Mouse (Mus musculus) embryonic facial prominence, embryonic 15.5 days (tissue): Measurements from ENCODE around the gene Myt1. TPM values are rescaled to one million over a fixed set of nuclear protein-coding genes. Genes with fewer than 3 reads are reported as not detected.

ENCODE experiments used
- ATAC-seq: fragments of 200-750 bp; cut with Nextera tagmentation; 2 replicates; pipeline ENCODE4 v1.8.0; 2017; ENCODE audit warnings: low read depth, moderate TSS enrichment; ENCODE audit not compliant: insufficient number of reproducible peaks, low FRiP score, low TSS enrichment
- H3K27ac ChIP-seq: fragments of 300-500 bp; sonication (generic); replicated peaks from 2 replicates; pipeline ENCODE4 v1.5.1; 2015; ENCODE audit warnings: mild to moderate bottlenecking, inconsistent platforms
- H3K27me3 ChIP-seq: fragments of 300-500 bp; sonication (generic); 2 replicates; pipeline ENCODE4 v1.6.1; 2015; ENCODE audit warnings: inconsistent platforms
- H3K36me3 ChIP-seq: fragments of 300-500 bp; sonication (generic); 2 replicates; pipeline ENCODE4 v1.6.1; 2015; ENCODE audit warnings: mild to moderate bottlenecking, inconsistent platforms
- H3K4me1 ChIP-seq: fragments of 300-500 bp; sonication (generic); 2 replicates; pipeline ENCODE4 v1.6.1; 2015; ENCODE audit warnings: inconsistent platforms
- H3K4me2 ChIP-seq: fragments of 300-500 bp; sonication (generic); replicated peaks from 2 replicates; pipeline ENCODE4 v1.6.1; 2015; ENCODE audit warnings: mild to moderate bottlenecking, inconsistent platforms
- H3K4me3 ChIP-seq: fragments of 300-500 bp; sonication (generic); replicated peaks from 2 replicates; pipeline ENCODE4 v1.5.1; 2015; ENCODE audit warnings: mild to moderate bottlenecking, inconsistent platforms
- H3K9ac ChIP-seq: fragments of 300-500 bp; sonication (generic); 2 replicates; pipeline ENCODE4 v1.6.1; 2015; ENCODE audit warnings: inconsistent platforms
- H3K9me3 ChIP-seq: fragments of 300-500 bp; sonication (generic); replicated peaks from 2 replicates; pipeline ENCODE4 v1.6.1; 2016; ENCODE audit warnings: inconsistent platforms
- WGBS: fragments of 180-500 bp; shearing (Covaris S2); methylation state at CpG from one replicate; pipeline ENCODE4 v1.1.7; 2015; 5-methylcytosine and 5-hydroxymethylcytosine counted together
- polyA plus RNA-seq: library from polyadenylated mRNA; unstranded; fragments of >200 nt; fragmentation: Nextera tagmentation; extraction: Ambion mirVana; gene quantifications from 2 replicates; pipeline ENCODE4 v1.2.1, GENCODE M21; 2015

The Myt1 gene
- polyA plus RNA-seq, result 0.58 and 0.92 TPM in 2 replicates

- 29% methylated on average over 8 of the region's 8 CpGs for WGBS
- Histone ChIP-seq H3K27ac (no peak within 1 kb of the TSS), H3K9ac (no peak within 1 kb of the TSS), H3K36me3 (no peaks in the 10 kb centered on the region), H3K4me2 (no peak within 1 kb of the TSS), H3K27me3 (0 out of 2 replicates have a peak, but pooled peaks cover 3% of the 10 kb centered on the region), H3K4me3 (no peak within 1 kb of the TSS), H3K4me1 (peaks cover 10% of the 10 kb centered on the region), H3K9me3 (no peaks in the 10 kb centered on the region)
- no peak; the same call in 1 of the 2 replicates for ATAC-seq
Measured at GRCm38 (mm10) chr2:181763006-181763830, at the start of gene Myt1. Gene Myt1 (plus strand): TSS chr2:181763332.

GRCm38 (mm10) chr2:181713749-181714148 is 49.4 kb upstream of the Myt1 start:
- ATAC-seq, result no peak
- H3K27ac ChIP-seq, result no peak overlapping the region
- H3K36me3 ChIP-seq, result no peaks in the 10 kb centered on the region
- 0 out of 2 replicates have a peak, but pooled peaks cover 3% of the 10 kb centered on the region for H3K4me1 ChIP-seq
- no peaks in the 10 kb centered on the region for H3K27me3 ChIP-seq
- no peak overlapping the region for H3K4me2 ChIP-seq
- no peak overlapping the region for H3K9ac ChIP-seq
- no peak overlapping the region for H3K4me3 ChIP-seq
- no peaks in the 10 kb centered on the region for H3K9me3 ChIP-seq
- WGBS, result 79% methylated on average over 1 of the region's 1 CpGs

DNA sequence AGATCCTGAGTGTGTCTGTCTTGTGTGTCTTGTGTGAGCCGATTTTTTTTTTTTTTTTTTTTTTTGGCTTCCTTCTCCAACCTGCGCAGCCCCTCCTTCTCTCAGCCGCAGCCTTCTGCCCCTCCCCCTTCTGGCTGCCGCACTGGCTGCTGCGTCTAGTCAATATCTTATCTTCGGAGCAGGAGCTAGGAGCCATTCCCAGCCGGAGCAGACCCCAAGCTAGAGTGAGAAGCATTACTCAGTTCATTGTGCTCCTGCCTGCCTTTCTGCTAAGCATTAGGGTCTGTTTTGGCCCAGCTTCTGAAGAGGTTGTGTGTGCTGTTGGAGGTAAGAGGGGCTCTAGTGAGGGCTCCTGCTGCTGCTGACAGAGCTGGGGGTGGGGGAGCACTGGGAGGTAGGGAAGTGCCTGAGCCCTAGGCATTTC is 48.2 kb upstream of the Myt1 start, which contains the start of gene Oprl1:
Gene Oprl1 (plus strand): TSS at position 114 of the 424 bp plus-strand sequence.
- no peaks in the 10 kb centered on the region for H3K36me3 ChIP-seq
- H3K27me3 ChIP-seq, result no peaks in the 10 kb centered on the region
- H3K27ac ChIP-seq, result no peak within 1 kb of the TSS
- ATAC-seq, result no peak
- WGBS, result 4% methylated on average over 7 of the region's 7 CpGs
- H3K4me1 ChIP-seq, result 0 out of 2 replicates have a peak, but pooled peaks cover 3% of the 10 kb centered on the region
- H3K9ac ChIP-seq, result no peak within 1 kb of the TSS
- H3K4me3 ChIP-seq, result no peak within 1 kb of the TSS
- peak within 1 kb of the TSS; percentile 29; the same call in 1 of the 2 replicates for H3K4me2 ChIP-seq
- no peaks in the 10 kb centered on the region for H3K9me3 ChIP-seq

DNA sequence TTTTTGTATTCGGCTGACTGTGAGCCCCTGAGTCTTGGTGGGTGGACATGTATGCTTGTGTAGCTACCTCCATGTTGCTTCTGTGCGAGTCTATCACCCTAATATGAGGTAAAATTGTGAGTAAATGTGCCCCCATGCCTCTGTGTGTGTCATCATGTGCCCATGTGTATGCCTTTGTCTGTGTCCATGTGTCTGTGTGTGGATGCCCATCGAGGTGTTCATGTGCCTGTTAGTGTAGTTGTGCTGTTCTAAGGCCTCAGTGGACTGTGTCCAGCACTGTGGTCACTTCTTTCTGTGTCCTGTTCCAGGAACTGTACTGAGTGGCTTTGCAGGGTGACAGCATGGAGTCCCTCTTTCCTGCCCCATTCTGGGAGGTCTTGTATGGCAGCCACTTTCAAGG is 47.8 kb upstream of the Myt1 start:
- Histone ChIP-seq H3K27ac (no peak overlapping the region), H3K27me3 (no peaks in the 10 kb centered on the region), H3K4me2 (no peak overlapping the region), H3K9ac (no peak overlapping the region), H3K4me3 (no peak overlapping the region), H3K4me1 (0 out of 2 replicates have a peak, but pooled peaks cover 3% of the 10 kb centered on the region), H3K36me3 (no peaks in the 10 kb centered on the region), H3K9me3 (no peaks in the 10 kb centered on the region)
- ATAC-seq, result no peak; the same call in 1 of the 2 replicates
- 62% methylated on average over 3 of the region's 3 CpGs for WGBS

- no peaks in the 10 kb centered on the region for H3K36me3 ChIP-seq
- no peak overlapping the region for H3K4me2 ChIP-seq
- H3K27me3 ChIP-seq, result no peaks in the 10 kb centered on the region
- H3K4me1 ChIP-seq, result 0 out of 2 replicates have a peak, but pooled peaks cover 3% of the 10 kb centered on the region
- WGBS, result 41% methylated on average over 3 of the region's 3 CpGs
- H3K4me3 ChIP-seq, result no peak overlapping the region
- H3K9me3 ChIP-seq, result no peaks in the 10 kb centered on the region
- no peak for ATAC-seq
- no peak overlapping the region for H3K27ac ChIP-seq
- no peak overlapping the region for H3K9ac ChIP-seq
Measured at GRCm38 (mm10) chr2:181716991-181717390, 46.1 kb upstream of the Myt1 start.

- Histone ChIP-seq H3K27me3 (no peaks in the 10 kb centered on the region), H3K9ac (no peak overlapping the region), H3K9me3 (no peaks in the 10 kb centered on the region), H3K4me1 (0 out of 2 replicates have a peak, but pooled peaks cover under 1% of the 10 kb centered on the region), H3K27ac (no peak overlapping the region), H3K4me2 (no peak overlapping the region), H3K4me3 (no peak overlapping the region), H3K36me3 (no peaks in the 10 kb centered on the region)
- 30% methylated on average over 3 of the region's 3 CpGs for WGBS
- no peak for ATAC-seq
Measured at GRCm38 (mm10) chr2:181720061-181720460, 43.1 kb upstream of the Myt1 start.

GRCm38 (mm10) chr2:181721200-181721599 is 41.9 kb upstream of the Myt1 start:
- Histone ChIP-seq H3K4me2 (no peak overlapping the region), H3K9ac (no peak overlapping the region), H3K27ac (no peak overlapping the region), H3K36me3 (no peaks in the 10 kb centered on the region), H3K27me3 (no peaks in the 10 kb centered on the region), H3K4me1 (no peaks in the 10 kb centered on the region), H3K4me3 (no peak overlapping the region), H3K9me3 (no peaks in the 10 kb centered on the region)
- no peak for ATAC-seq

- Histone ChIP-seq H3K27me3 (no peaks in the 10 kb centered on the region), H3K4me3 (no peak overlapping the region), H3K9ac (no peak overlapping the region), H3K9me3 (no peaks in the 10 kb centered on the region), H3K27ac (no peak overlapping the region), H3K4me1 (no peaks in the 10 kb centered on the region), H3K36me3 (no peaks in the 10 kb centered on the region), H3K4me2 (no peak overlapping the region)
- no peak for ATAC-seq
- 6% methylated on average over 3 of the region's 3 CpGs for WGBS
Measured at GRCm38 (mm10) chr2:181722213-181722612, 40.9 kb upstream of the Myt1 start.

GRCm38 (mm10) chr2:181727659-181728262 is 35.4 kb upstream of the Myt1 start:
- Histone ChIP-seq H3K36me3 (no peaks in the 10 kb centered on the region), H3K4me3 (no peak overlapping the region), H3K4me1 (no peaks in the 10 kb centered on the region), H3K9me3 (no peaks in the 10 kb centered on the region), H3K9ac (no peak overlapping the region), H3K27ac (no peak overlapping the region), H3K27me3 (no peaks in the 10 kb centered on the region), H3K4me2 (no peak overlapping the region)
- no peak for ATAC-seq
- 51% methylated on average over 9 of the region's 9 CpGs for WGBS

DNA sequence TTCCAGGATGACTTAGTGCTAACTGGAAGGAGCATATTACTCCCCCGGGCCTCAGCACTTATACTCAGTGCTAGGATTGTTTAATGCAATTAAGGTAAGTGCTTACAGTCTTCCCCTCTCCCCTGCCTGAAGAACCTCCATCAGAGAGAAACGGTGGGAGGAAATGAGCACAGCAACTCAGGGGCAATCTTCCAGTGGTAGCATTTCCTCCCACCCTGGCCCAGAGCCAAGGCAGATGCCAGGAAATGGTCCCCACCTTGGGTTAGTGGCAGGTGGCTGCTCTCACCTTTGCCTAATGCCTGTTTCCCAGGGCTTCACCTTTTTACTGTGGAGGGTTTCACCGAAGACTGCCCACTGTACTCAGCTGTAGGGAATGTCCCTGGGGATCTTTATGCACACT is 33.1 kb upstream of the Myt1 start:
- ATAC-seq, result no peak
- H3K27ac ChIP-seq, result no peak overlapping the region
- H3K9ac ChIP-seq, result no peak overlapping the region
- no peaks in the 10 kb centered on the region for H3K9me3 ChIP-seq
- no peaks in the 10 kb centered on the region for H3K4me1 ChIP-seq
- H3K36me3 ChIP-seq, result no peaks in the 10 kb centered on the region
- WGBS, result 64% methylated on average over 3 of the region's 3 CpGs
- no peak overlapping the region for H3K4me3 ChIP-seq
- H3K4me2 ChIP-seq, result no peak overlapping the region
- H3K27me3 ChIP-seq, result no peaks in the 10 kb centered on the region

GRCm38 (mm10) chr2:181752626-181753025 is 10.5 kb upstream of the Myt1 start:
- Histone ChIP-seq H3K27me3 (no peaks in the 10 kb centered on the region), H3K4me1 (no peaks in the 10 kb centered on the region), H3K4me2 (no peak overlapping the region), H3K4me3 (no peak overlapping the region), H3K36me3 (no peaks in the 10 kb centered on the region), H3K9me3 (no peaks in the 10 kb centered on the region), H3K27ac (no peak overlapping the region), H3K9ac (no peak overlapping the region)
- ATAC-seq, result no peak
- 63% methylated on average over 1 of the region's 1 CpGs for WGBS
